Mouse (Mus musculus) layer of hippocampus, adult 9-11 months (tissue): ENCODE measurements around the gene Dok5.
A peak's percentile ranks its signal among the peaks of the same experiment; 100 is the strongest.

Source experiments
- DNase-seq: peaks from one replicate; pipeline ENCODE4 v3.0.0; 2022

Gene Dok5

GRCm38 (mm10) chr2:170738891-170739290 lies 7.3 kb downstream of the Dok5 start:
- DNase-seq = no peak

GRCm38 (mm10) chr2:170739713-170740365 lies 8.2 kb downstream of the Dok5 start:
- DNase-seq = no peak

GRCm38 (mm10) chr2:170743521-170743920 lies 11.9 kb downstream of the Dok5 start:
- no peak for DNase-seq

- no peak for DNase-seq
Observed at GRCm38 (mm10) chr2:170748901-170749300, 17.3 kb downstream of the Dok5 start.

- no peak for DNase-seq
Observed at GRCm38 (mm10) chr2:170752191-170752850, 20.7 kb downstream of the Dok5 start.

GRCm38 (mm10) chr2:170755817-170756216 lies 24.2 kb downstream of the Dok5 start:
- no peak for DNase-seq

GRCm38 (mm10) chr2:170756667-170757066 lies 25.1 kb downstream of the Dok5 start:
- no peak for DNase-seq

- no peak for DNase-seq
Observed at GRCm38 (mm10) chr2:170757228-170757875, 25.7 kb downstream of the Dok5 start.

- no peak for DNase-seq
Observed at GRCm38 (mm10) chr2:170758201-170758600, 26.6 kb downstream of the Dok5 start.

GRCm38 (mm10) chr2:170764704-170765103 lies 33.1 kb downstream of the Dok5 start:
- no peak for DNase-seq

- peak; percentile 78 for DNase-seq
Observed at GRCm38 (mm10) chr2:170767243-170767642, 35.6 kb downstream of the Dok5 start.

GRCm38 (mm10) chr2:170768699-170769098 lies 37.1 kb downstream of the Dok5 start:
- DNase-seq = no peak

GRCm38 (mm10) chr2:170771555-170771954 lies 39.9 kb downstream of the Dok5 start:
- DNase-seq = no peak

- DNase-seq = no peak
Observed at GRCm38 (mm10) chr2:170772126-170772884, 40.7 kb downstream of the Dok5 start.

- DNase-seq = no peak
Observed at GRCm38 (mm10) chr2:170772885-170773270, 41.3 kb downstream of the Dok5 start.

GRCm38 (mm10) chr2:170775577-170775976 lies 44.0 kb downstream of the Dok5 start:
- no peak for DNase-seq

GRCm38 (mm10) chr2:170776107-170776506 lies 44.5 kb downstream of the Dok5 start:
- no peak for DNase-seq

- DNase-seq = no peak
Observed at GRCm38 (mm10) chr2:170777572-170777971, 46.0 kb downstream of the Dok5 start.

- DNase-seq = no peak
Observed at GRCm38 (mm10) chr2:170780010-170780750, 48.6 kb downstream of the Dok5 start.

- no peak for DNase-seq
Observed at GRCm38 (mm10) chr2:170788101-170788500, 56.5 kb downstream of the Dok5 start.

- no peak for DNase-seq
Observed at GRCm38 (mm10) chr2:170791332-170792017, 59.9 kb downstream of the Dok5 start.

- DNase-seq = no peak
Observed at GRCm38 (mm10) chr2:170795242-170795641, 63.6 kb downstream of the Dok5 start.
